Mouse (Mus musculus): Measurements from ENCODE around the gene Gpr174. TPM values are rescaled to one million over a fixed set of nuclear protein-coding genes. Genes with fewer than 3 reads are reported as not detected.

The Gpr174 gene
- polyA plus RNA-seq (2012; rRNA removed), result not detected in 2 replicates

GRCm38 (mm10) chrX:107255486-107256227 is at the start of gene Gpr174:
Gene Gpr174 (plus strand): TSS chrX:107255878.

Other genes with a start within 250 kb of the Gpr174 start
- 0.21 and 0.28 TPM in 2 replicates for gene P2ry10, start 167.4 kb upstream of the Gpr174 start, polyA plus RNA-seq (2012; rRNA removed)
- gene P2ry10b, start 107.0 kb upstream of the Gpr174 start, polyA plus RNA-seq (2012; rRNA removed), result 1.0 and 1.5 TPM in 2 replicates
- 29.2 and 31.0 TPM in 2 replicates for gene Itm2a, start 147.5 kb downstream of the Gpr174 start, polyA plus RNA-seq (2012; rRNA removed)